Mouse (Mus musculus): Measurements from ENCODE around the gene Nfkbia.

Nfkbia gene

GRCm38 (mm10) chr12:55489986-55490721 is 2.3 kb downstream of the Nfkbia start:
- DNase-seq: no peak

GRCm38 (mm10) chr12:55488661-55489447 is 3.6 kb downstream of the Nfkbia start:
- DNase-seq: no peak

- DNase-seq: no peak
These were observed 4.4 kb downstream of the Nfkbia start for GRCm38 (mm10) chr12:55487843-55488660.

- DNase-seq: no peak
These were observed 5.3 kb downstream of the Nfkbia start for GRCm38 (mm10) chr12:55486923-55487674.

GRCm38 (mm10) chr12:55484800-55485199 is 7.6 kb downstream of the Nfkbia start:
- no peak for DNase-seq

GRCm38 (mm10) chr12:55484079-55484774 is 8.2 kb downstream of the Nfkbia start:
- DNase-seq: no peak

- DNase-seq: no peak
These were observed 8.9 kb downstream of the Nfkbia start for GRCm38 (mm10) chr12:55483591-55483990.

GRCm38 (mm10) chr12:55482732-55483131 is 9.7 kb downstream of the Nfkbia start:
- DNase-seq: no peak

- DNase-seq: no peak
These were observed 10.7 kb downstream of the Nfkbia start for GRCm38 (mm10) chr12:55481739-55482138.

GRCm38 (mm10) chr12:55480471-55481153 is 11.8 kb downstream of the Nfkbia start:
- DNase-seq: no peak

GRCm38 (mm10) chr12:55478901-55479300 is 13.5 kb downstream of the Nfkbia start:
- no peak for DNase-seq

- DNase-seq: no peak
These were observed 18.3 kb downstream of the Nfkbia start for GRCm38 (mm10) chr12:55474209-55474583.

GRCm38 (mm10) chr12:55473250-55474208 is 18.9 kb downstream of the Nfkbia start:
- DNase-seq: peak; percentile 81 to 83

- DNase-seq: no peak
These were observed 21.1 kb downstream of the Nfkbia start for GRCm38 (mm10) chr12:55471344-55471743.

GRCm38 (mm10) chr12:55470442-55470841 is 22.0 kb downstream of the Nfkbia start:
- DNase-seq: no peak

- DNase-seq: no peak
These were observed 24.9 kb downstream of the Nfkbia start for GRCm38 (mm10) chr12:55467331-55468180.

GRCm38 (mm10) chr12:55466816-55467215 is 25.6 kb downstream of the Nfkbia start:
- no peak for DNase-seq

GRCm38 (mm10) chr12:55466088-55466701 is 26.3 kb downstream of the Nfkbia start:
- DNase-seq: no peak
